Mouse (Mus musculus): Measurements from ENCODE around the gene Chac1. TPM values are rescaled to one million over a fixed set of nuclear protein-coding genes. Genes with fewer than 3 reads are reported as not detected.
A peak's percentile ranks its signal among the peaks of the same experiment; 100 is the strongest.

The Chac1 gene
- polyA plus RNA-seq, 1 experiment from 2014 or later, result 2.1 TPM

DNA sequence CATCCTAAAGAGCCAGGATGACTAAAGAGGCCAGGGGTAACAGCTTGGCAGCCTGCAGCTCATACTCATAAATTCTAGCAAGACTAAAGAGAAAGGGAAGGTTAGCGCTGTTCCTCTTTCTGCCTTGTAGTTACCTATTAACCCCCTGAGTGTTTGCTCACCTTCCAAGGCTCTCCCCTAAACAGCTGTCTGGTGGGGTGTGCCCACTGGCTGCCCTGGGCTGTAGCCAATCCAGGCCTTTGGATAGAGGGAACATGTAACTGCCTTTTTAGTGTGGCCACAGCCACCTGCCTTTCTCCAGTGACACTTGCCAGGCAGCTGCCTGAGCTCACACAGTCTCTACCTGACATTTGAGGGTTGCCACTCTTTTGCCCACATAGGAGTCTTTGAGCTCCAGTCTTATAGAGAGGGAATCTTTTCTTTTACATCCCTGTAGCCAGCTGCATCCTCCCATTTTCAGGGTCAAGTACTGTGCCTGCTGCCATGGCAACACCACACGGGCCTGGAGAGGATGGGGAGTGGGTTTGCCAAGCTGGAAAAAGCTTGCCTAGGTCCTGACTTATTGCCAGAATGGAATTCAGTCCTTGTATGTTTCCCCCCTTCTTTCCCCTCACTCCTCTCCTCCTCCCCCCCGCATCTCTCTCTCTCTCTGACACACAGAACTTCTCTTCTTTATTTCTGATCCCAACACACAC is 21.8 kb upstream of the Chac1 start:
- H3K4me2 ChIP-seq (replicated peaks), result no peak overlapping the region
- no peaks in the 10 kb centered on the region for H3K9me3 ChIP-seq (replicated peaks)
- no peaks in the 10 kb centered on the region for H3K36me3 ChIP-seq
- no peak overlapping the region for H3K27ac ChIP-seq (replicated peaks)
- ATAC-seq (ENCODE audit: insufficient number of reproducible peaks, low FRiP score, low TSS enrichment, low read depth), result no peak
- WGBS, result 57% methylated on average over 3 of the region's 3 CpGs
- peaks cover 29% of the 10 kb centered on the region for H3K4me1 ChIP-seq
- no peak overlapping the region for H3K4me3 ChIP-seq (replicated peaks)
- H3K27me3 ChIP-seq, result peaks cover 76% of the 10 kb centered on the region
- H3K9ac ChIP-seq, result no peak overlapping the region

DNA sequence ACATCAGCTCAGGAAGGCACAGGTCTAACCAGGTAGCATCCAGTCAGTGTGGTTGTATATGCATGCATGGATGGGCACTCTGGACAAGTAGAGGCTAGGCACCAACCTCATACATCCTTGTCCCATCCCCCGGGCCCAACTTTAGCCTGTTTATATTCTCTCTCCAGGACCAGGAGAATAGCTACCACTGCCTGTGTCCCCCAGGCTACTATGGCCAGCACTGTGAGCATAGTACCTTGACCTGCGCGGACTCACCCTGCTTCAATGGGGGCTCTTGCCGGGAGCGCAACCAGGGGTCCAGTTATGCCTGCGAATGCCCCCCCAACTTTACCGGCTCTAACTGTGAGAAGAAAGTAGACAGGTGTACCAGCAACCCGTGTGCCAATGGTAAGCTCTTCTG is 20.2 kb upstream of the Chac1 start:
- Histone ChIP-seq H3K4me2 (replicated peaks) (no peak overlapping the region), H3K36me3 (no peaks in the 10 kb centered on the region), H3K4me3 (replicated peaks) (no peak overlapping the region), H3K9ac (no peak overlapping the region), H3K4me1 (peaks cover 15% of the 10 kb centered on the region), H3K9me3 (replicated peaks) (no peaks in the 10 kb centered on the region), H3K27ac (replicated peaks) (no peak overlapping the region), H3K27me3 (peaks cover 61% of the 10 kb centered on the region)
- WGBS, result 90% methylated on average over 8 of the region's 8 CpGs
- ATAC-seq (ENCODE audit: insufficient number of reproducible peaks, low FRiP score, low TSS enrichment, low read depth), result no peak

DNA sequence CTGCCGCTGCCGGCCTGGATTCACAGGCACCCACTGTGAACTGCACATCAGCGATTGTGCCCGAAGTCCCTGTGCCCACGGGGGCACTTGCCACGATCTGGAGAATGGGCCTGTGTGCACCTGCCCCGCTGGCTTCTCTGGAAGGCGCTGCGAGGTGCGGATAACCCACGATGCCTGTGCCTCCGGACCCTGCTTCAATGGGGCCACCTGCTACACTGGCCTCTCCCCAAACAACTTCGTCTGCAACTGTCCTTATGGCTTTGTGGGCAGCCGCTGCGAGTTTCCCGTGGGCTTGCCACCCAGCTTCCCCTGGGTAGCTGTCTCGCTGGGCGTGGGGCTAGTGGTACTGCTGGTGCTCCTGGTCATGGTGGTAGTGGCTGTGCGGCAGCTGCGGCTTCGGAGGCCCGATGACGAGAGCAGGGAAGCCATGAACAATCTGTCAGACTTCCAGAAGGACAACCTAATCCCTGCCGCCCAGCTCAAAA is 18.8 kb upstream of the Chac1 start:
- H3K4me2 ChIP-seq (replicated peaks), result no peak overlapping the region
- 76% methylated on average over 24 of the region's 24 CpGs for WGBS
- no peaks in the 10 kb centered on the region for H3K9me3 ChIP-seq (replicated peaks)
- H3K9ac ChIP-seq, result no peak overlapping the region
- peaks cover 47% of the 10 kb centered on the region for H3K27me3 ChIP-seq
- no peak overlapping the region for H3K27ac ChIP-seq (replicated peaks)
- no peaks in the 10 kb centered on the region for H3K36me3 ChIP-seq
- H3K4me3 ChIP-seq (replicated peaks), result no peak overlapping the region
- no peak for ATAC-seq (ENCODE audit: insufficient number of reproducible peaks, low FRiP score, low TSS enrichment, low read depth)
- peaks cover under 1% of the 10 kb centered on the region for H3K4me1 ChIP-seq

DNA sequence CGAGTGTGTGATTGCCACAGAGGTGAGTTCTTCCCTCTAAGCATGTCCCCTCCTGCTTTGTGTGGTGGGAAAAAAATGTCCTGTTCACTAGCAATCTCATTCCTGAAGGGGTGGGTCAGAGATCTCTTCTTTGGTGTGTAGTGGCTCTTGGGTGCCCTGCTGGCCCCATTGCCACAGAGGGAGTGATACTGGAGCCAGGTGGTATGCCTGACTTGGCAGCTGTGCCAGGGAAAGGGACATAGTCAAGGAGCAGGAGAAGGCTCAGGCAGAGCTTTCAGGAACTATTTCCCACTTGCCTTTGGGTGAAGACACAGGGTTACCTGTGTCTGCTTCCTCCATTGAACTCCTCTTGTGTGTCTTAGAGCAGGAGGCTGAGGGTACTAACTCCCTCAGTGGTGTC is 16.9 kb upstream of the Chac1 start:
- Histone ChIP-seq H3K36me3 (no peaks in the 10 kb centered on the region), H3K27me3 (peaks cover 28% of the 10 kb centered on the region), H3K4me3 (replicated peaks) (no peak overlapping the region), H3K9ac (no peak overlapping the region), H3K9me3 (replicated peaks) (no peaks in the 10 kb centered on the region), H3K27ac (replicated peaks) (no peak overlapping the region), H3K4me1 (peaks cover 4% of the 10 kb centered on the region; the same call in 1 of the 2 replicates), H3K4me2 (replicated peaks) (no peak overlapping the region)
- WGBS, result 25% methylated on average over 1 of the region's 1 CpGs
- ATAC-seq (ENCODE audit: insufficient number of reproducible peaks, low FRiP score, low TSS enrichment, low read depth), result no peak

DNA sequence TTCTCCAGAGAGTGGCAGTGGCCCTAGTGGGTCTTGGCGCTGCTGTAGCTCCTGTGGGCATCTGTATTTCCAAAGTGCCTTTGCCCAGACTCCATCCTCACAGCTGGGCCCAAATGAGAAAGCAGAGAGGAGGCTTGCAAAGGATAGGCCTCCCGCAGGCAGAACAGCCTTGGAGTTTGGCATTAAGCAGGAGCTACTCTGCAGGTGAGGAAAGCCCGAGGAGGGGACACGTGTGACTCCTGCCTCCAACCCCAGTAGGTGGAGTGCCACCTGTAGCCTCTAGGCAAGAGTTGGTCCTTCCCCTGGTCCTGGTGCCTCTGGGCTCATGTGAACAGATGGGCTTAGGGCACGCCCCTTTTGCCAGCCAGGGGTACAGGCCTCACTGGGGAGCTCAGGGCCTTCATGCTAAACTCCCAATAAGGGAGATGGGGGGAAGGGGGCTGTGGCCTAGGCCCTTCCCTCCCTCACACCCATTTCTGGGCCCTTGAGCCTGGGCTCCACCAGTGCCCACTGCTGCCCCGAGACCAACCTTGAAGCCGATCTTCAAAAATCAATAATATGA is 16.0 kb upstream of the Chac1 start:
- H3K27ac ChIP-seq (replicated peaks), result no peak overlapping the region
- H3K4me1 ChIP-seq, result peaks cover 4% of the 10 kb centered on the region; the same call in 1 of the 2 replicates
- H3K4me3 ChIP-seq (replicated peaks), result no peak overlapping the region
- no peak overlapping the region for H3K9ac ChIP-seq
- ATAC-seq (ENCODE audit: insufficient number of reproducible peaks, low FRiP score, low TSS enrichment, low read depth), result no peak
- no peaks in the 10 kb centered on the region for H3K9me3 ChIP-seq (replicated peaks)
- no peak overlapping the region for H3K4me2 ChIP-seq (replicated peaks)
- 78% methylated on average over 7 of the region's 7 CpGs for WGBS
- H3K27me3 ChIP-seq, result peaks cover 22% of the 10 kb centered on the region
- no peaks in the 10 kb centered on the region for H3K36me3 ChIP-seq

DNA sequence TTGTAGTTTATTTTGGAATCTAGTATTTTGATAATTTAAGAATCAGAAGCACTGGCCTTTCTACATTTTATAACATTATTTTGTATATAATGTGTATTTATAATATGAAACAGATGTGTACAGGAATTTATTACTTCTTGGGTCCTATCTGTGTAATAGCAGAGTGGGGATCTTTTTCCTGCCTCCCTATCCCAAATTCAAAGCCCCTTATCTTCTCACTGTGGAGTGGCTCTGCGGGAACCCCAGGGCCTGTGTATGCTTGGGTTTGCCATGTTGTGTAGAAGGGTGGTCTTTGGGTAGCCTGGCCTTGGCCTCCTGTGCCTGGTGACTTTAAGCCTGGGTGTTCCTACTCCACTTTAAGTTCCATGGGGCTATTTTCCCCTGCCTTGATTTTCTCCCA is 15.5 kb upstream of the Chac1 start:
- no peak overlapping the region for H3K9ac ChIP-seq
- no peak overlapping the region for H3K4me2 ChIP-seq (replicated peaks)
- no peak for ATAC-seq (ENCODE audit: insufficient number of reproducible peaks, low FRiP score, low TSS enrichment, low read depth)
- no peak overlapping the region for H3K4me3 ChIP-seq (replicated peaks)
- 71% methylated on average over 1 of the region's 1 CpGs for WGBS
- peaks cover 17% of the 10 kb centered on the region for H3K27me3 ChIP-seq
- peaks cover 4% of the 10 kb centered on the region; the same call in 1 of the 2 replicates for H3K4me1 ChIP-seq
- H3K36me3 ChIP-seq, result no peaks in the 10 kb centered on the region
- H3K27ac ChIP-seq (replicated peaks), result no peak overlapping the region
- H3K9me3 ChIP-seq (replicated peaks), result no peaks in the 10 kb centered on the region

DNA sequence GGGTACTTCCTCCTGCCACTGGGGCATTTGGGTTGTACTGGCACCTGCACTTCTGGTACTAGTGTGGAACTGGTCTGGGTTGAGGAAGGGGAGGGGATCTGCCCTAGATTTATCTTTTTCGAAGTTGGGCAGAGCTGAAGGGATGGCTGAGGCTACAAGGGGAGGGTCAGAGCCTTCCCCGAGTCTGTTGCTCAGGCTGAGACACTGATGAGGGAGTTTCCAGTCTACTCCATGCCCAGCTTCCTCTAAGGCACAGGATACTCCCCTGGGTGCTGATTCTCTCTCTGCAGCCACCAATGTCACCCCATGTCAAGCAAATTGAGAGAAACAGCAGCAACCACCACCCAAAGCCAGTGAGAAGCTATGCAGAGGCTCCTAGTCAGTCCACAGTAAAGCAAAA is 15.0 kb upstream of the Chac1 start:
- H3K4me2 ChIP-seq (replicated peaks), result no peak overlapping the region
- no peak overlapping the region for H3K27ac ChIP-seq (replicated peaks)
- peaks cover 4% of the 10 kb centered on the region; the same call in 1 of the 2 replicates for H3K4me1 ChIP-seq
- H3K27me3 ChIP-seq, result peaks cover 13% of the 10 kb centered on the region
- ATAC-seq (ENCODE audit: insufficient number of reproducible peaks, low FRiP score, low TSS enrichment, low read depth), result no peak
- no peaks in the 10 kb centered on the region for H3K9me3 ChIP-seq (replicated peaks)
- H3K9ac ChIP-seq, result no peak overlapping the region
- H3K4me3 ChIP-seq (replicated peaks), result no peak overlapping the region
- no peaks in the 10 kb centered on the region for H3K36me3 ChIP-seq
- WGBS, result 57% methylated on average over 2 of the region's 2 CpGs

DNA sequence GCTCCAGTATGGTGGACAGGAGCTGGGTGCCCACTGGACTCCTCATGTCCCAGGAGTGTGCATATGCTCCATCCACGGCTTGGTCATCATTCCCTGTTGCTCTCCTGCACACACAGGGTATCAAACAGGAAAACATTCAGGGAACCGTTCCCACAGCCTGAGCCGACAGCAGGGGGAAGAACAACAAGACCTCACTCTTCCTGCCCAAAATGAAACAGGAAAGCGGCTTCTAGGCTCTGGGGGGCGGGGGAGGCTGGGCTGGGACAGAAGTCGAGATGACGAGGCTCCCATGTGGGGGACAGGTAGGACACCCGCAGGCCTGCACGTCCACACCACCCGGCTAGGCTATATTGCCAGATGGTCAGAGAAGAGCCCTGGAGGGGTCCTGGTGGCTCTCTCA is 14.6 kb upstream of the Chac1 start:
- peaks cover 8% of the 10 kb centered on the region for H3K27me3 ChIP-seq
- H3K36me3 ChIP-seq, result no peaks in the 10 kb centered on the region
- 64% methylated on average over 10 of the region's 10 CpGs for WGBS
- H3K4me3 ChIP-seq (replicated peaks), result no peak overlapping the region
- ATAC-seq (ENCODE audit: insufficient number of reproducible peaks, low FRiP score, low TSS enrichment, low read depth), result no peak
- H3K4me1 ChIP-seq, result peaks cover 4% of the 10 kb centered on the region; the same call in 1 of the 2 replicates
- H3K9ac ChIP-seq, result no peak overlapping the region
- H3K9me3 ChIP-seq (replicated peaks), result no peaks in the 10 kb centered on the region
- no peak overlapping the region for H3K4me2 ChIP-seq (replicated peaks)
- no peak overlapping the region for H3K27ac ChIP-seq (replicated peaks)

DNA sequence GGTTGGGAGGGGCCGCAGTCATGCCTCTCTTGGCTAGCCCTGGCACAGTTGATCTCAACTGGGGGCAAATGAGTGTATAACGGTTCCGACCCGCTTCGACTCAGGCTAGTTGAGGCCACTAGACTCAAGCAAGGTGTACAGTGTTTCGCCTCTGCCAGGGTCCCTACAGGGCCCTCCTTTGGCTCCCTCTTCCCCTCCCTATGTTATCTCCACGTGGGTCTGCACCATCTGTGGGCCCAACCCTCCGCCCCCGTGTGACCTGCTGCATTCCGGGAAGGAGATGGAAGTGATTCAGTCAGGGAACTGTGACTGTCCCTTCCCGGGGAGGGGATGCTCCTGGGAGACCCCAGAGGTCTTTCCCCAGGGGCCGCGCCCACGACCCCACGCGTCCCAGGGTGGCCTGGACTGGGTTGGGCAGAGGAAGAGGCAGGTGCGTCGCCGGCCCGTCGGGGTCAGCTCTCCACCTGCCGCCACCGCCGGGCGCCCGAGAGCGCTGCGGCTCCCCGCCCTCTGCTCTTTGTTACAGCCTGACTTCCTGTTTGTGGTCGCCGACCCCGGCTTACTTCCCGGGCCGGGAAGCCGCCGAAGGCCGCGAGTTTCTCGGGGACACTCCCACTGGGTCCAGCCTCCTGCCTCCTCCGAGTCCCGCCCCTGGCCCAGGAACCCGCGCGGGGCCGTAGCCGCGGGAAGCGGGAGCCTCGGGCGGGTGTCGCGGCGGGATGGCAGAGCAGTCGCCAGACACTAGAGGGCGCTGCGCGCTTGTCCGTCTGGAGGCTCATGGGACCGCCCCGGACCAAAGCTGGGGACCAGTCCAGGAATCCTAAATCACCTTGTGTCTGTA is 13.4 kb upstream of the Chac1 start:
- H3K36me3 ChIP-seq, result no peaks in the 10 kb centered on the region

DNA sequence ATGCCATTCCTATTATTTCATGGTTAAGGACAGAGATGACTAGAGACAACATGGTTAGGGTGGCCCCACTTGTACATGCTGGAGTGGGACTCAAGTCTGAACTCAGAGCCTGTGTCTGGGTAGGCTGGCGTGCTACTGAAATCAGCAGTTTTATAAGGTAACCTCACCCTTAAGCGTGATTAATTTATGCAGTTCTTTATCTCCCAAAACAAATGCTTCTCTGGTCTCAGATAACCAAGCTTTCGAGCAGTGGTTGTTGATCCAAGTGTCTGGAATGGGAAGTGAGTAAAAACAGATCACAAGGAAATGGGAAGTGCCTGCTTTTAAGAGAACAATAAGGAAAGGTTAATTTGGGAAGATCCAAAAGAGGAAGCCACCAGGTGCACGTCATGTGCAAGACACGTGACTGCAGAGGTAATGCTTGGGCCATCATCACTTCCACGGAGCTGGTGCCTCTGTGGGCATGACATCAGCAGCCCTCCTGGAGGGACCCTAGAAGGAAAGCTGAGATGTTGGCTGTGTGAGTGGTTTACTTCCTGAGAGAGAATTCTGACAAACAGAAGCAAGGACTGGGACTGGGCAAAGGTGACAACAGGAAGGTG is 6.4 kb upstream of the Chac1 start:
- Histone ChIP-seq H3K36me3 (no peaks in the 10 kb centered on the region), H3K27me3 (peaks cover under 1% of the 10 kb centered on the region; the same call in 1 of the 2 replicates), H3K4me2 (replicated peaks) (no peak overlapping the region), H3K9ac (no peak overlapping the region), H3K27ac (replicated peaks) (no peak overlapping the region), H3K9me3 (replicated peaks) (0 out of 2 replicates have a peak, but pooled peaks cover 4% of the 10 kb centered on the region), H3K4me1 (no peaks in the 10 kb centered on the region), H3K4me3 (replicated peaks) (no peak overlapping the region)
- 53% methylated on average over 6 of the region's 6 CpGs for WGBS
- ATAC-seq (ENCODE audit: insufficient number of reproducible peaks, low FRiP score, low TSS enrichment, low read depth), result no peak

More for the DNA sequence above, 13.4 kb upstream of the Chac1 start:
- H3K9me3 ChIP-seq (replicated peaks), result 0 out of 2 replicates have a peak, but pooled peaks cover 4% of the 10 kb centered on the region
- no peak overlapping the region for H3K27ac ChIP-seq (replicated peaks)
- WGBS, result 7% methylated on average over 60 of the region's 60 CpGs
- no peaks in the 10 kb centered on the region for H3K27me3 ChIP-seq
- H3K4me3 ChIP-seq (replicated peaks), result peak overlapping the region; percentile 58
- ATAC-seq (ENCODE audit: insufficient number of reproducible peaks, low FRiP score, low TSS enrichment, low read depth), result peak; percentile 84
- peak overlapping the region; percentile 16 for H3K9ac ChIP-seq
- H3K4me2 ChIP-seq (replicated peaks), result peak overlapping the region; percentile 66
- peaks cover 4% of the 10 kb centered on the region; the same call in 1 of the 2 replicates for H3K4me1 ChIP-seq

DNA sequence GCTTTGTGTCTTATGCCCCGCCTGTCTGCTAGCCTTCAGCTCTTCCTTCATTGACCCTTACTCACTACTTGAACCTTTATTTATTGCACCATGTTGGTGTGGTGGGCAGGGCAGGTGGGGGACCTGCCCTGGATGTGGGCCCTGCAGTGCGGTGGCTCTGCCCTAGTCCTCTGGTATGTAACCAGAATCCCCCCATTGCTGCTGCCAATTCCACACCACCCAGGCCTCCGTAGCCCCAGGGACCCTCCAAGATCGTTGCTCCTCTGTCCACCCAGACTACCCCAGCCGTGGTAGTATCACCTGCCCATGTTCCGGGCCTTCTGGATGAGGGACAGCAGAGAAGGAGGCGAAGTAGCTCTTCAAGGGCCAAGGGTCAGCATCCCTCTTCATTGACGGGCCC is 2.7 kb downstream of the Chac1 start:
- Histone ChIP-seq H3K27ac (replicated peaks) (no peak overlapping the region), H3K4me3 (replicated peaks) (no peak overlapping the region), H3K9me3 (replicated peaks) (no peaks in the 10 kb centered on the region), H3K9ac (no peak overlapping the region), H3K36me3 (no peaks in the 10 kb centered on the region), H3K27me3 (peaks cover 8% of the 10 kb centered on the region; the same call in 1 of the 2 replicates), H3K4me1 (peaks cover 9% of the 10 kb centered on the region; the same call in 1 of the 2 replicates), H3K4me2 (replicated peaks) (no peak overlapping the region)
- WGBS, result 77% methylated on average over 8 of the region's 8 CpGs
- no peak for ATAC-seq (ENCODE audit: insufficient number of reproducible peaks, low FRiP score, low TSS enrichment, low read depth)

Data from embryonic facial prominence, embryonic 15.5 days (tissue).